Comparison of ENCODE assay signal across 31 mouse cellular contexts in genomic region chr6:27806741-27807140, GRCm38 (mm10).
"Had no signal": no experiment of that assay in that cellular context is flagged by ENCODE, and none has a peak within 500 bp of the region (broad histone marks: within the 10 kb centered on the region; RNA-seq: fewer than 3 reads in every experiment).

No protein-coding gene starts in this region.

- H3K9ac ChIP-seq: heart, embryonic 12.5 days; heart, embryonic 13.5 days; heart, embryonic 15.5 days; hindbrain, embryonic 12.5 days; hindbrain, embryonic 13.5 days; hindbrain, embryonic 14.5 days; hindbrain, embryonic 15.5 days; kidney, embryonic 15.5 days had no signal

- H3K36me3 ChIP-seq: heart, embryonic 10.5 days; heart, embryonic 12.5 days; heart, embryonic 13.5 days; heart, embryonic 15.5 days; hindbrain, embryonic 10.5 days; hindbrain, embryonic 12.5 days; hindbrain, embryonic 13.5 days; hindbrain, embryonic 15.5 days; kidney, embryonic 15.5 days had no signal

- H3K4me1 ChIP-seq: heart, embryonic 10.5 days; heart, embryonic 12.5 days; heart, embryonic 13.5 days; heart, embryonic 15.5 days; hindbrain, embryonic 10.5 days; hindbrain, embryonic 12.5 days; hindbrain, embryonic 13.5 days; hindbrain, embryonic 15.5 days; kidney, embryonic 15.5 days had no signal

- DNase-seq: heart, postnatal 10 days; heart, postnatal 14 days; heart, postnatal 36 days; heart, postnatal 4 days; kidney, adult 11 months; kidney, adult 18-20 months; kidney, adult 2 months; kidney, adult 9 months; kidney, postnatal 10 days; kidney, postnatal 14 days; kidney, postnatal 25 days; kidney, postnatal 36 days; kidney, postnatal 4 days; layer of hippocampus, adult 9-11 months; layer of hippocampus, postnatal 36 days had no signal

- H3K4me3 ChIP-seq: heart, embryonic 10.5 days; heart, embryonic 12.5 days; heart, embryonic 13.5 days; heart, embryonic 15.5 days; hindbrain, embryonic 10.5 days; hindbrain, embryonic 12.5 days; hindbrain, embryonic 13.5 days; hindbrain, embryonic 15.5 days; kidney, embryonic 15.5 days; layer of hippocampus, adult 2 months; left cerebral cortex, adult 2 months had no signal

- ATAC-seq: hindbrain, postnatal 0 days; inflammation-experienced regulatory T-cells, adult 6 months had no signal

- H3K4me2 ChIP-seq: heart, embryonic 11.5 days; heart, embryonic 12.5 days; heart, embryonic 13.5 days; heart, embryonic 15.5 days; hindbrain, embryonic 12.5 days; hindbrain, embryonic 13.5 days; hindbrain, embryonic 14.5 days; hindbrain, embryonic 15.5 days; kidney, embryonic 15.5 days had no signal

- H3K9me3 ChIP-seq: heart, embryonic 10.5 days; heart, embryonic 12.5 days; heart, embryonic 13.5 days; heart, embryonic 15.5 days; hindbrain, embryonic 10.5 days; hindbrain, embryonic 12.5 days; hindbrain, embryonic 13.5 days; hindbrain, embryonic 15.5 days; kidney, embryonic 15.5 days had no signal

- H3K27me3 ChIP-seq: heart, embryonic 12.5 days; heart, embryonic 13.5 days; heart, embryonic 15.5 days; hindbrain, embryonic 12.5 days; hindbrain, embryonic 13.5 days; hindbrain, embryonic 15.5 days; kidney, embryonic 15.5 days had no signal

- H3K27ac ChIP-seq: heart, embryonic 10.5 days; heart, embryonic 13.5 days; heart, embryonic 15.5 days; hindbrain, embryonic 10.5 days; hindbrain, embryonic 12.5 days; hindbrain, embryonic 13.5 days; hindbrain, embryonic 14.5 days; hindbrain, embryonic 15.5 days; hindbrain, postnatal 0 days; kidney, embryonic 15.5 days; kidney, postnatal 0 days; layer of hippocampus, adult 2 months; left cerebral cortex, adult 2 months had no signal
